Mouse (Mus musculus) naive thymus-derived CD4-positive, alpha-beta T cell, adult 2 months (primary cell): Measurements from ENCODE around the gene Gm10065.
"Not testable (repeated sequence)": the region's sequence is repeated elsewhere in the genome, so short reads cannot be mapped to it uniquely, and the experiment has no call there.

Experiments
- DNase-seq: peaks from one replicate; pipeline ENCODE4 v3.0.0-alpha.2; 2011; ENCODE audit warnings: low read depth

The Gm10065 gene

GRCm38 (mm10) chr13:21478759-21479670, at the start of gene Gm10065, which contains the start of gene Zkscan4:
TSS of gene Gm10065 (minus strand) at chr13:21479441.
TSS of gene Zkscan4 (plus strand) at chr13:21478907.
- peak; percentile 5 for DNase-seq

- peak; percentile 91 for DNase-seq
Observed at GRCm38 (mm10) chr13:21506221-21506649, 27.0 kb upstream of the Gm10065 start.

GRCm38 (mm10) chr13:21502296-21502695, 23.1 kb upstream of the Gm10065 start:
- no peak for DNase-seq

GRCm38 (mm10) chr13:21501182-21501581, 21.9 kb upstream of the Gm10065 start, which contains the start of gene Gm11273:
TSS of gene Gm11273 (minus strand) at chr13:21501418.
- not testable (repeated sequence) for DNase-seq

- DNase-seq = no peak
Observed at GRCm38 (mm10) chr13:21495080-21495479, 15.8 kb upstream of the Gm10065 start, which contains the start of gene AK157302. TSS of gene AK157302 (plus strand) at chr13:21495223.

- no peak for DNase-seq
Observed at GRCm38 (mm10) chr13:21492847-21493246, 13.6 kb upstream of the Gm10065 start.

GRCm38 (mm10) chr13:21486881-21487280, 7.6 kb upstream of the Gm10065 start:
- DNase-seq = no peak

GRCm38 (mm10) chr13:21472427-21472826, 6.8 kb downstream of the Gm10065 start:
- no peak for DNase-seq

GRCm38 (mm10) chr13:21469097-21469496, 10.1 kb downstream of the Gm10065 start:
- DNase-seq = no peak

- peak; percentile 74 for DNase-seq
Observed at GRCm38 (mm10) chr13:21468061-21469019, 10.9 kb downstream of the Gm10065 start, which contains the start of gene Nkapl. TSS of gene Nkapl (minus strand) at chr13:21468509.

GRCm38 (mm10) chr13:21467336-21467735, 11.9 kb downstream of the Gm10065 start:
- DNase-seq = no peak

- not testable (repeated sequence) for DNase-seq
Observed at GRCm38 (mm10) chr13:21462516-21462915, 16.7 kb downstream of the Gm10065 start.

GRCm38 (mm10) chr13:21456347-21456746, 22.9 kb downstream of the Gm10065 start:
- no peak for DNase-seq

GRCm38 (mm10) chr13:21454133-21454532, 25.1 kb downstream of the Gm10065 start:
- DNase-seq = no peak

GRCm38 (mm10) chr13:21453449-21453848, 25.8 kb downstream of the Gm10065 start, which contains the start of gene Zscan26:
TSS of gene Zscan26 (minus strand) at chr13:21453730.
- peak; percentile 87 for DNase-seq

- DNase-seq = no peak
Observed at GRCm38 (mm10) chr13:21453042-21453441, 26.2 kb downstream of the Gm10065 start.

- no peak for DNase-seq
Observed at GRCm38 (mm10) chr13:21447856-21448614, 31.2 kb downstream of the Gm10065 start.

GRCm38 (mm10) chr13:21446796-21447195, 32.4 kb downstream of the Gm10065 start:
- no peak for DNase-seq

GRCm38 (mm10) chr13:21441207-21441572, 38.1 kb downstream of the Gm10065 start:
- DNase-seq = no peak

- DNase-seq = peak; percentile 66
Observed at GRCm38 (mm10) chr13:21440503-21441206, 38.6 kb downstream of the Gm10065 start, which contains the start of gene Pgbd1. TSS of gene Pgbd1 (minus strand) at chr13:21441058.
